Mouse (Mus musculus): ENCODE measurements around the gene Sowahc. TPM values are rescaled to one million over a fixed set of nuclear protein-coding genes. Genes with fewer than 3 reads are reported as not detected.
A peak's percentile ranks its signal among the peaks of the same experiment; 100 is the strongest.

Gene Sowahc
- polyA plus RNA-seq, 1 experiment from 2014 or later, result 13.0 TPM

DNA sequence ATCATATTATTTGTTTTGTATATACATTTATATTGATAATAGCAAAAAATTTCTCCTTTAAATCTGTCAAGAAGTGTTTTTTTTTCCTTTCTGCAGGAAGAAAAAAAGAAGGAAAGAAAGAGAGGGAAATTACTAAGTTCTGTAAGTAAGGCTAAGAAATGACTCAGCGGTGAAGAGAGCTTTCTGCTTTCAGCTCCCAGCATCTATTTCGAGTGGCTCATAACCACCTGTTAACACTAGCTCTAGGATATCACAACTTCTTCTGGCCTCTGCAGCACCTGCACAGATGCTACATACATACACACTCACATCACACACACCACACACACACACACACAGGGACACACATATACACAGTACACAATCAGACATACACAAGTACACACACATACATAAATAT, 34.8 kb downstream of the Sowahc start:
- Histone ChIP-seq H3K9me3 (no peaks in the 10 kb centered on the region), H3K4me1 (peaks cover 11% of the 10 kb centered on the region), H3K4me3 (no peak overlapping the region), H3K27ac (no peak overlapping the region), H3K9ac (no peak overlapping the region), H3K36me3 (no peaks in the 10 kb centered on the region), H3K27me3 (no peaks in the 10 kb centered on the region), H3K4me2 (no peak overlapping the region)
- ATAC-seq (ENCODE audit: insufficient number of reproducible peaks, insufficient read depth, low FRiP score, low TSS enrichment, low read depth), result no peak
- 97% methylated on average over 2 of the region's 2 CpGs for WGBS

DNA sequence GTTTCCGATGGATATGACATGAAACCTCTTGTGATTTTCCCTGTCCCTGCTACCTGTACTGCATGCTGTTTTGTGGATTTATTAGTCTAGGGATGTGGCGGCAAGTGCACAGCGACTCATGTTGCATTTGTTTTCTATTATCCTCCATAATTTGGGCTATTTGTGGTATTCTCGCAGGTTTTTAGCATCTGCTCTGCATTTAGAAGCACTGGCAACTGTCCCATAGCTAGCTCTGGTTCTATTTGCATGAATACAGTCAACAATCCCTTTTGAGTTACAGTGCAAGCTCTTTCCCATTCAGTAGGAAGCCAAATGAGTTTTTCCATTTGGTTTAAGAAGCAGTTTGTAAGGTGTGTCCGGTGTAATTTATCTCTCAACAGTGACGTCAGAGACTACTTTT, 37.8 kb downstream of the Sowahc start:
- Histone ChIP-seq H3K9ac (no peak overlapping the region), H3K27me3 (no peaks in the 10 kb centered on the region), H3K9me3 (no peaks in the 10 kb centered on the region), H3K4me1 (peaks cover 16% of the 10 kb centered on the region), H3K4me3 (no peak overlapping the region), H3K36me3 (no peaks in the 10 kb centered on the region), H3K27ac (peak overlapping the region; percentile 66), H3K4me2 (peak overlapping the region; percentile 32)
- ATAC-seq (ENCODE audit: insufficient number of reproducible peaks, insufficient read depth, low FRiP score, low TSS enrichment, low read depth), result no peak
- WGBS, result 28% methylated on average over 6 of the region's 6 CpGs

DNA sequence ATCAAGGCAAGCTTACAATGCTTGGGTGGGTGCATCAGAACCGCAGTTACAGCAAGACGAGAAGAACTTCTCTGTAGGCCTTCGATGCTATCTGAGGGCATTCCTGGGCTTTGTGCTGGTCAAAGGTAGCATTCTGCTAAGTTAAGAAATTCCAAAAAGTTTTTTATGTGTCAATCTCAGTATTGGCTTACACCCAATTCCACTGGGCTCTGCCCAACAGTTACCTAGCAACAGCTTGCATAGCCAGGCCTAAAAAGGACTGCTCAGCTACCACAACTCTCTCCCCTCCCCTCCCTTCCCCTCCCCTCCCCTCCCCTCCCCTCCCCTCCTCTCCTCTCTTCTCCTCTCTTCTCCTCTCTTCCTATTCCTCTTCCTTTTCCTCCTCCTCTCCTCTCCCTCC, 39.9 kb downstream of the Sowahc start:
- H3K9ac ChIP-seq, result no peak overlapping the region
- WGBS, result 87% methylated on average over 3 of the region's 3 CpGs
- no peaks in the 10 kb centered on the region for H3K27me3 ChIP-seq
- H3K9me3 ChIP-seq, result no peaks in the 10 kb centered on the region
- no peak for ATAC-seq (ENCODE audit: insufficient number of reproducible peaks, insufficient read depth, low FRiP score, low TSS enrichment, low read depth)
- no peaks in the 10 kb centered on the region for H3K36me3 ChIP-seq
- H3K4me1 ChIP-seq, result peaks cover 26% of the 10 kb centered on the region
- H3K27ac ChIP-seq, result no peak overlapping the region
- H3K4me3 ChIP-seq, result no peak overlapping the region
- no peak overlapping the region for H3K4me2 ChIP-seq

DNA sequence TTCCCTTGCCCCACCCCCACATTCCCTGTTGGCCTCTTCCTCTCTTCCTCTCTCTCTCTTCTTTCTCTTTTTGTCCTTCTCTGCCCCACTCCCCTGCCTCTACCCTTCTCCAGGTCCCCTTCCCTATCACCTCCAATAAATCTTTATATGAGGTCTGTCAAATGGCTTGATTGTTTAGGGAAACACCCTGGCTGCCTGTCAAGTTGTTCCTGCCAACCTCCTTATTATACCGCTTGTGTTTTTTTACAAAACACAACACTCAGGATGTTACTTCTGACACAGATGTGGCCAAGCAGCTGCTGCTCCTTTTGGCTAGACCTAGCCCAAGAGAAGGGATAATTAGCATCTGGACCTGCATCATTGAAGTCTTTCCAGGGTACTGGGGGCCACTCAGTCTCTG, 40.3 kb downstream of the Sowahc start:
- 72% methylated on average over 1 of the region's 1 CpGs for WGBS
- no peaks in the 10 kb centered on the region for H3K27me3 ChIP-seq

DNA sequence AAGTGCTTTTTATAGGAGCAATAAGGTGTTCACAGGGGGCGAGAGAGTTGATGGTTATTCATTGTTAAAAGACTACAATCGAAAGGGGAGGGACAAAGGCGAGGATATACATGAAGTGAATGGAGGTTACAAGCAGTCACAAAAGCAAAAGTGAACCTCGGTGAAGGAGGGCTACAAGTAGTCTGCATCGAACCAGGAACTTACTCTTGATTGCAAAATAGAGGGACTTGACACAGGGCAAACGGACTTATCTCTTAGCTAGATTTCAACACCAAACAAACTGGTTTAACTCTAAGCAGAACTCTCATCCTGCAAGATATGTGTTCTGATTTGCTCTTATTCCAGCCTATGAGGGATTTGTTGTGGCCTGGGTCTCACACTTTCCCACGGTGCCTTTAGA, 41.2 kb downstream of the Sowahc start:
- Histone ChIP-seq H3K27me3 (no peaks in the 10 kb centered on the region), H3K4me1 (peaks cover 26% of the 10 kb centered on the region), H3K27ac (no peak overlapping the region), H3K9me3 (no peaks in the 10 kb centered on the region), H3K4me2 (no peak overlapping the region), H3K9ac (no peak overlapping the region), H3K36me3 (no peaks in the 10 kb centered on the region), H3K4me3 (no peak overlapping the region)
- WGBS, result 86% methylated on average over 7 of the region's 7 CpGs
- ATAC-seq (ENCODE audit: insufficient number of reproducible peaks, insufficient read depth, low FRiP score, low TSS enrichment, low read depth), result no peak

More for the DNA sequence above, 40.3 kb downstream of the Sowahc start:
- H3K9me3 ChIP-seq, result no peaks in the 10 kb centered on the region
- no peak overlapping the region for H3K4me2 ChIP-seq
- H3K4me3 ChIP-seq, result no peak overlapping the region
- no peak overlapping the region for H3K9ac ChIP-seq
- H3K4me1 ChIP-seq, result peaks cover 26% of the 10 kb centered on the region
- ATAC-seq (ENCODE audit: insufficient number of reproducible peaks, insufficient read depth, low FRiP score, low TSS enrichment, low read depth), result no peak
- no peak overlapping the region for H3K27ac ChIP-seq
- no peaks in the 10 kb centered on the region for H3K36me3 ChIP-seq

DNA sequence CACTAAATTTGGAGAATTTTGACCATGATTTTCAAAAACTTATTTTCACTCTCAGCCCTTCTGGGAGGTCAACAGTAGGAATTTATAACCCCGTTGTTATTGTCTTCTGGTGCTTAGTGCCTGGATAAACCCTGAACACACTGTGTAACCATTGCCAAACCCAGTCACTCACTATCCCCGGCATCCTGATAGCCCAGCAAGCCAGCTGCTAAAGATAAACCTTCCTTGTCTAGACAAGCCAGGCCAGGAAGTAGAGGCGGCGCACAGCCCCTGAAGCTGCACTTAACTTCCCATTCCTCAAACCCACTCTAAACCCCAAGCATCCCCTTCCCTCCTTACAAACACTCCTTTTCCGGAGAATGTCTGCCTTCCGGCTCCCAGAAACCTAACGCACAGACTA, 43.3 kb downstream of the Sowahc start:
- H3K4me3 ChIP-seq, result no peak overlapping the region
- WGBS, result 44% methylated on average over 7 of the region's 7 CpGs
- H3K27me3 ChIP-seq, result no peaks in the 10 kb centered on the region
- peaks cover 18% of the 10 kb centered on the region for H3K4me1 ChIP-seq
- ATAC-seq (ENCODE audit: insufficient number of reproducible peaks, insufficient read depth, low FRiP score, low TSS enrichment, low read depth), result no peak
- H3K36me3 ChIP-seq, result no peaks in the 10 kb centered on the region
- no peak overlapping the region for H3K4me2 ChIP-seq
- no peaks in the 10 kb centered on the region for H3K9me3 ChIP-seq
- no peak overlapping the region for H3K27ac ChIP-seq
- H3K9ac ChIP-seq, result no peak overlapping the region

DNA sequence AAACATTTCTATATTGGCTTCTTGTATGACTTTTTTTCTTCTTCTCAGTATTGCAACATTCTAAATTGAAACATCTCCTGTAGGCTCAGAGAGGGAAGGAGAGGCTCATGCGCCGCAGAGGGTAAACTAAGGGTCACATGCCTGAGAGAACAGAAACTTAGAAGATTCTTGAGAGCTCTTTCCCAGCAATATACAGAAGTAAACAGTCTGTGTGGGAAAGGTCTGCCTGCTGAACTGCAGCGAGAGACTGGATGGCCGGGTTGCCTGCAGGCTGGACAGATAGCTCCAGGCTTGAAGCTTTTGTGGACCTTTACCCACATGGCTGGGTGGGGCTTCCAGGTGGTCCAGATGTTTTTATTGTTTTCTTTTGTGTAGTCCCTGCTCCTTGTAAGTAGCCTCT, 43.9 kb downstream of the Sowahc start:
- peak overlapping the region; percentile 62 for H3K27ac ChIP-seq
- no peak for ATAC-seq (ENCODE audit: insufficient number of reproducible peaks, insufficient read depth, low FRiP score, low TSS enrichment, low read depth)
- no peak overlapping the region for H3K4me2 ChIP-seq
- H3K9ac ChIP-seq, result no peak overlapping the region
- no peaks in the 10 kb centered on the region for H3K9me3 ChIP-seq
- no peaks in the 10 kb centered on the region for H3K36me3 ChIP-seq
- H3K4me1 ChIP-seq, result peaks cover 14% of the 10 kb centered on the region
- H3K4me3 ChIP-seq, result no peak overlapping the region
- WGBS, result 38% methylated on average over 4 of the region's 4 CpGs
- no peaks in the 10 kb centered on the region for H3K27me3 ChIP-seq

DNA sequence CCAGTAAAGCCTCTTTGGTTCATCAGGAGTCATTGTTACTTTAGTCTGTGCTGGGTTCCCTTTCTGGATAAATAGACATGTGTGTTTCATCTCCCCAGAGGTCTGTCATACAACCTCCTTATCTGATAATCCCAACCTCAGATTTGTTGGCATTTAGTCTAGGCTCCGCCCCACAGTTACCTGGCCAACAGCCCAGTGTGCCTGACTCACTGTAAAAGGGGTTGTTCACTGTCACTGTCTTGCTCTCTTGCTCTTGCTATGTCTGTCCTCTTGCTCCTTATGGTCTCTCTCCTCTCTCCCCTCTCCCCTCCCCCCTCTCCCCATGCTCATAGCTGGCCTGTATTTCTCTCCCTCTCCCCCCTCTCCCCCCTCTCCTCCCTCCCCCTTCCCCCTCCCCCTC, 44.3 kb downstream of the Sowahc start:
- Histone ChIP-seq H3K4me2 (no peak overlapping the region), H3K4me3 (no peak overlapping the region), H3K27ac (peak overlapping the region; percentile 62), H3K36me3 (no peaks in the 10 kb centered on the region), H3K27me3 (no peaks in the 10 kb centered on the region), H3K4me1 (peaks cover 14% of the 10 kb centered on the region), H3K9me3 (no peaks in the 10 kb centered on the region), H3K9ac (no peak overlapping the region)
- no peak; the same call in 1 of the 2 replicates for ATAC-seq (ENCODE audit: insufficient number of reproducible peaks, insufficient read depth, low FRiP score, low TSS enrichment, low read depth)
- 77% methylated on average over 1 of the region's 1 CpGs for WGBS

DNA sequence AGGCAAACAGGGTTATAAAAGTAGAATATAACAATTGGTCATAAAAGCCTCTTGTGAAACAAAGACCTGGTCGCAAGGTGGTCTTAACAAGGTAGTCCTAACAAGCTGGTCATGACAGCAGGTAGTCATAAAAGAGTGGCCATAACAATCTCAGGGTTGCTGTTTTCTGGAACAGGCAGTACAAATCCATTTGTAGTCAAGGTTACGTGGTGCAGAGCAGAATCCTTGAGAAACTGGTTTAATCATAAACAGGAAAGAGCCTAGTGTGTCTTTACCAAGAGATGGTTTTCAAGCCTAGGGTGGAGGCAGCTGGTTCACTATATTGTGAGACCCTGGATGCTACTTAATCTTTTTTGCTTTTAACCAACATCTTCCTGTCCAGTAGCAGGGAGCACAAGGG, 45.5 kb downstream of the Sowahc start:
- peaks cover 10% of the 10 kb centered on the region for H3K4me1 ChIP-seq
- H3K27ac ChIP-seq, result no peak overlapping the region
- H3K27me3 ChIP-seq, result no peaks in the 10 kb centered on the region
- whole genome bisulfite sequencing, result 89% methylated on average over 2 of the region's 2 CpGs
- no peak overlapping the region for H3K9ac ChIP-seq
- no peak overlapping the region for H3K4me2 ChIP-seq
- ATAC-seq (ENCODE audit: insufficient number of reproducible peaks, insufficient read depth, low FRiP score, low TSS enrichment, low read depth), result no peak
- H3K4me3 ChIP-seq, result no peak overlapping the region
- no peaks in the 10 kb centered on the region for H3K36me3 ChIP-seq
- no peaks in the 10 kb centered on the region for H3K9me3 ChIP-seq

DNA sequence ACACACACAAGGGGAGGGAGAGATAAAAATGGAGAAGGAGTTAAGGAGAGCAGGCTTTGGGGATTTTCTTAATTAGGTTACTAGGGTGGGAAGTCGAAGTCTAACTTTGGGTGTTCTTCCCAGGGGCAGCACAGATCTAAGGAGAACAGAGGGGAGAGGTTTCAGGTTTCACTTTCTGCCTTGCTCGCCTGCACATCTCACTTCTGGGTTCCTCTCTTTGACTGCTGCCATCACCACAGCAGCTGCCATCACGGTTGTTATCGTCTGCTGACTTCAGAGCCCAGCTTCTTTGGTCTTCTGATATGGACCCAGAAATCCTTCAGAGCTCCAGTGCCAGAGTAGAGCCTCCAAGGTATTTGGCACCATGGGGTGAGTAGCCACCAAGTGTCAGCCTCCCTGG, 46.4 kb downstream of the Sowahc start:
- H3K4me3 ChIP-seq, result no peak overlapping the region
- no peak overlapping the region for H3K9ac ChIP-seq
- H3K36me3 ChIP-seq, result no peaks in the 10 kb centered on the region
- no peaks in the 10 kb centered on the region for H3K9me3 ChIP-seq
- H3K4me2 ChIP-seq, result no peak overlapping the region
- no peak for ATAC-seq (ENCODE audit: insufficient number of reproducible peaks, insufficient read depth, low FRiP score, low TSS enrichment, low read depth)
- WGBS, result 33% methylated on average over 4 of the region's 4 CpGs
- no peaks in the 10 kb centered on the region for H3K27me3 ChIP-seq
- peaks cover 10% of the 10 kb centered on the region for H3K4me1 ChIP-seq
- no peak overlapping the region for H3K27ac ChIP-seq

DNA sequence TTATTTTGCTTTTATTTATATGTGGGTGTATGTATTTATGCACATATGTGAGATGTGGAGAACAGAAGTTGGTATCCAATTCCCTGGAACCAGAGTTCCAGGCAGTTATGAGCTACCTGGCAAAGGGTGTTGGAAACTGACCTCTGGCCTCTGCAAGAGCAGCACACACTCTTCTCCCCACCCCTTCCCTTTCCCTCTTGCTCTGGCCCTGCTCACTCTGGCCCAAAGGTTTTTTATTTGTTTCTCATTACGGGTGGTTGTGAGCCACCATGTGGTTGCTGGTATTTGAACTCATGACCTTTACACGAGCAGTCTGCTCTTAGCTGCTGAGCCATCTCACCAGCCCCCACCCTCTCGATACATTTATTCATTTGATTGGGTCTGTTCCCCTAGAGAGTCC, 47.0 kb downstream of the Sowahc start:
- no peak for ATAC-seq (ENCODE audit: insufficient number of reproducible peaks, insufficient read depth, low FRiP score, low TSS enrichment, low read depth)
- Histone ChIP-seq H3K9me3 (no peaks in the 10 kb centered on the region), H3K9ac (no peak overlapping the region), H3K4me3 (no peak overlapping the region), H3K27ac (no peak overlapping the region), H3K4me1 (peaks cover 10% of the 10 kb centered on the region), H3K4me2 (no peak overlapping the region), H3K36me3 (no peaks in the 10 kb centered on the region), H3K27me3 (no peaks in the 10 kb centered on the region)
- 24% methylated on average over 3 of the region's 3 CpGs for WGBS

DNA sequence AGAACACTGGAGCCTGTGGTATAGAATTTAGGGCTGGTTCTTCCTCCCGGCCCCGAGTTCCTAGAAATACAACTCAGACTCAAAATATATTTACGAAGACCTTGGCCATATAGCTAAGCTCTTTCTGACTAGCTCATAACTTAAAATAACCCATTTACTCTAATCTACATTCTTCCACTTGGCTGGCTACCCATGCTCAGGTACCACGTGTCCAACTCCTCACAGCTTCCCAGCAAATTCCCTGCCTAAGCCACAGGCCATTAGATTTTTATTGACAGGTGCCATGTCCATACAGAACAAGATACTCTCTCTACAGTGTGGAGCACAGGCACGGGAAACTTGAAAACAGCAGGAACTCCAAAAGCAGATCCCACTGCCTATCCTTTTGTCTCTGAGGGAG, 54.0 kb downstream of the Sowahc start:
- Histone ChIP-seq H3K9ac (no peak overlapping the region), H3K27me3 (no peaks in the 10 kb centered on the region), H3K9me3 (no peaks in the 10 kb centered on the region), H3K4me2 (no peak overlapping the region), H3K4me1 (peaks cover 3% of the 10 kb centered on the region; the same call in 1 of the 2 replicates), H3K27ac (no peak overlapping the region), H3K36me3 (no peaks in the 10 kb centered on the region), H3K4me3 (no peak overlapping the region)
- ATAC-seq (ENCODE audit: insufficient number of reproducible peaks, insufficient read depth, low FRiP score, low TSS enrichment, low read depth), result no peak
- 84% methylated on average over 5 of the region's 5 CpGs for WGBS
